Mouse (Mus musculus) embryonic facial prominence, embryonic 14.5 days (tissue): ENCODE data around the gene Slc16a11. TPM values are rescaled to one million over a fixed set of nuclear protein-coding genes. Genes with fewer than 3 reads are reported as not detected.
A peak's percentile ranks its signal among the peaks of the same experiment; 100 is the strongest.

ENCODE experiments used
- ATAC-seq: fragments of 200-750 bp; cut with Nextera tagmentation; 2 replicates; pipeline ENCODE4 v1.8.0; 2017; ENCODE audit warnings: low read depth, moderate number of reproducible peaks, moderate TSS enrichment
- DNase-seq: peaks from one replicate; pipeline ENCODE4 v3.0.0-alpha.2; 2015; ENCODE audit warnings: low spot score
- H3K27ac ChIP-seq: fragments of 300-500 bp; sonication (generic); replicated peaks from 2 replicates; pipeline ENCODE4 v1.5.1; 2014; ENCODE audit warnings: low read depth, mild to moderate bottlenecking, low read length, moderate library complexity
- H3K27me3 ChIP-seq: fragments of 300-500 bp; sonication (generic); replicated peaks from 2 replicates; pipeline ENCODE4 v1.6.1; 2014; ENCODE audit warnings: low read length; ENCODE audit not compliant: control insufficient read depth, insufficient read depth
- H3K36me3 ChIP-seq: fragments of 300-500 bp; sonication (generic); 2 replicates; pipeline ENCODE4 v1.6.1; 2014; ENCODE audit warnings: low read length, mixed read lengths; ENCODE audit not compliant: control insufficient read depth, insufficient read depth
- H3K4me1 ChIP-seq: fragments of 300-500 bp; sonication (generic); 2 replicates; pipeline ENCODE4 v1.6.1; 2014; ENCODE audit warnings: antibody characterized with exemption, low read length; ENCODE audit not compliant: control insufficient read depth, insufficient read depth
- H3K4me2 ChIP-seq: fragments of 300-500 bp; sonication (generic); 2 replicates; pipeline ENCODE4 v1.6.1; 2014; ENCODE audit warnings: low read depth, mild to moderate bottlenecking, low read length, moderate library complexity, mixed read lengths
- H3K4me3 ChIP-seq: fragments of 300-500 bp; sonication (generic); 2 replicates; pipeline ENCODE4 v1.5.1; 2014; ENCODE audit warnings: low read depth, mild to moderate bottlenecking, low read length
- H3K9ac ChIP-seq: fragments of 300-500 bp; sonication (generic); 2 replicates; pipeline ENCODE4 v1.6.1; 2014; ENCODE audit warnings: low read depth, mild to moderate bottlenecking, low read length, moderate library complexity, mixed read lengths
- H3K9me3 ChIP-seq: fragments of 300-500 bp; sonication (generic); 2 replicates; pipeline ENCODE4 v1.6.1; 2016; ENCODE audit warnings: low read length; ENCODE audit not compliant: control insufficient read depth
- WGBS: fragments of 180-500 bp; shearing (Covaris S2); extraction: QIAGEN DNeasy Blood & Tissue Kit; methylation state at CpG from one replicate; pipeline ENCODE4 v1.1.7; 2014; 5-methylcytosine and 5-hydroxymethylcytosine counted together
- polyA plus RNA-seq: library from polyadenylated mRNA; unstranded; fragments of >200 nt; fragmentation: Nextera tagmentation; extraction: Ambion mirVana; gene quantifications from 2 replicates; pipeline ENCODE4 v1.2.1, GENCODE M21; 2014

Gene Slc16a11
- polyA plus RNA-seq, 1 experiment from 2014 or later: 3.0 TPM

- H3K36me3 ChIP-seq: peaks cover 16% of the 10 kb centered on the region
- peak overlapping the region; percentile 70 for H3K9ac ChIP-seq
- H3K9me3 ChIP-seq: no peaks in the 10 kb centered on the region
- H3K4me1 ChIP-seq: peaks cover 15% of the 10 kb centered on the region
- no peak for ATAC-seq
- 5% methylated on average over 9 of the region's 10 CpGs for WGBS
- peak; percentile 64 for DNase-seq
- peak overlapping the region; percentile 17 for H3K27ac ChIP-seq
- peak overlapping the region; percentile 41 for H3K4me3 ChIP-seq
- peaks cover 33% of the 10 kb centered on the region for H3K27me3 ChIP-seq
- H3K4me2 ChIP-seq: peak overlapping the region; percentile 62
These were observed 20.0 kb downstream of the Slc16a11 start for GRCm38 (mm10) chr11:70232546-70232945.

GRCm38 (mm10) chr11:70233016-70233415 is 20.5 kb downstream of the Slc16a11 start:
- Histone ChIP-seq H3K4me1 (peaks cover 15% of the 10 kb centered on the region), H3K4me3 (peak overlapping the region; percentile 41), H3K9ac (peak overlapping the region; percentile 70), H3K36me3 (peaks cover 16% of the 10 kb centered on the region), H3K4me2 (peak overlapping the region; percentile 62), H3K9me3 (no peaks in the 10 kb centered on the region), H3K27ac (peak overlapping the region; percentile 17; the same call in 1 of the 2 replicates), H3K27me3 (peaks cover 28% of the 10 kb centered on the region)
- ATAC-seq: no peak
- WGBS: 24% methylated on average over 8 of the region's 8 CpGs
- DNase-seq: no peak

GRCm38 (mm10) chr11:70234037-70234436 is 21.5 kb downstream of the Slc16a11 start:
- peaks cover 18% of the 10 kb centered on the region for H3K27me3 ChIP-seq
- no peak overlapping the region for H3K9ac ChIP-seq
- DNase-seq (no peak), ATAC-seq (no peak)
- H3K27ac ChIP-seq: peak overlapping the region; percentile 36; the same call in 1 of the 2 replicates
- H3K4me1 ChIP-seq: peaks cover 23% of the 10 kb centered on the region
- H3K4me3 ChIP-seq: no peak overlapping the region
- WGBS: 61% methylated on average over 5 of the region's 5 CpGs
- peaks cover 16% of the 10 kb centered on the region for H3K36me3 ChIP-seq
- no peaks in the 10 kb centered on the region for H3K9me3 ChIP-seq
- peak overlapping the region; percentile 62 for H3K4me2 ChIP-seq

GRCm38 (mm10) chr11:70234497-70234896 is 21.9 kb downstream of the Slc16a11 start:
- Histone ChIP-seq H3K4me3 (no peak overlapping the region), H3K27me3 (peaks cover 13% of the 10 kb centered on the region), H3K4me1 (peaks cover 23% of the 10 kb centered on the region), H3K4me2 (peak overlapping the region; percentile 62; the same call in 1 of the 2 replicates), H3K27ac (no peak overlapping the region), H3K9me3 (no peaks in the 10 kb centered on the region), H3K36me3 (peaks cover 16% of the 10 kb centered on the region), H3K9ac (no peak overlapping the region)
- ATAC-seq (no peak), DNase-seq (no peak)
- 82% methylated on average over 8 of the region's 8 CpGs for WGBS

- H3K4me2 ChIP-seq: no peak overlapping the region
- 86% methylated on average over 12 of the region's 12 CpGs for WGBS
- H3K4me3 ChIP-seq: no peak overlapping the region
- H3K27ac ChIP-seq: no peak overlapping the region
- H3K9ac ChIP-seq: no peak overlapping the region
- H3K36me3 ChIP-seq: peaks cover 16% of the 10 kb centered on the region
- H3K4me1 ChIP-seq: peaks cover 24% of the 10 kb centered on the region
- ATAC-seq (no peak), DNase-seq (no peak)
- H3K27me3 ChIP-seq: peaks cover 4% of the 10 kb centered on the region
- H3K9me3 ChIP-seq: no peaks in the 10 kb centered on the region
These were observed 22.8 kb downstream of the Slc16a11 start for GRCm38 (mm10) chr11:70235254-70235900.

GRCm38 (mm10) chr11:70236717-70237116 is 24.2 kb downstream of the Slc16a11 start:
- Histone ChIP-seq H3K27ac (peak overlapping the region; percentile 89), H3K36me3 (peaks cover 16% of the 10 kb centered on the region), H3K27me3 (no peaks in the 10 kb centered on the region), H3K4me2 (peak overlapping the region; percentile 82), H3K9ac (peak overlapping the region; percentile 79), H3K4me1 (peaks cover 28% of the 10 kb centered on the region), H3K9me3 (no peaks in the 10 kb centered on the region), H3K4me3 (peak overlapping the region; percentile 67)
- DNase-seq (no peak), ATAC-seq (no peak)
- 43% methylated on average over 7 of the region's 7 CpGs for WGBS

- Histone ChIP-seq H3K27me3 (no peaks in the 10 kb centered on the region), H3K4me3 (peak within 1 kb of the TSS; percentile 67), H3K9me3 (no peaks in the 10 kb centered on the region), H3K4me2 (peak within 1 kb of the TSS; percentile 82), H3K36me3 (peaks cover 16% of the 10 kb centered on the region), H3K27ac (peak within 1 kb of the TSS; percentile 89), H3K4me1 (peaks cover 24% of the 10 kb centered on the region), H3K9ac (peak within 1 kb of the TSS; percentile 79)
- DNase-seq (peak; percentile 98), ATAC-seq (peak; percentile 95)
- 1% methylated on average over 28 of the region's 70 CpGs for WGBS
These were observed 25.1 kb downstream of the Slc16a11 start, which contains the start of gene 0610010K14Rik for GRCm38 (mm10) chr11:70237457-70238167. Gene 0610010K14Rik (minus strand): TSS chr11:70237914.

GRCm38 (mm10) chr11:70238591-70239440 is 26.3 kb downstream of the Slc16a11 start:
- no peak for ATAC-seq
- Histone ChIP-seq H3K36me3 (peaks cover 16% of the 10 kb centered on the region), H3K9ac (peak overlapping the region; percentile 79), H3K4me3 (peak overlapping the region; percentile 67), H3K27ac (peak overlapping the region; percentile 89), H3K4me2 (peak overlapping the region; percentile 82), H3K4me1 (peaks cover 15% of the 10 kb centered on the region), H3K27me3 (no peaks in the 10 kb centered on the region), H3K9me3 (no peaks in the 10 kb centered on the region)
- WGBS: 14% methylated on average over 23 of the region's 23 CpGs
- DNase-seq: no peak
